Mouse (Mus musculus) MEL (cell line): ENCODE data around the gene Xrcc4. TPM values are rescaled to one million over a fixed set of nuclear protein-coding genes. Genes with fewer than 3 reads are reported as not detected.

Source experiments
- DNase-seq: peaks from one replicate; pipeline ENCODE4 v3.0.0; 2011; ENCODE audit warnings: low read depth, low spot score
- H3K27ac ChIP-seq: 2 replicates; pipeline ENCODE4 v1.5.1; 2012; ENCODE audit warnings: low read depth, mild to moderate bottlenecking, control low read depth, low read length, moderate library complexity; ENCODE audit not compliant: control insufficient read depth
- H3K27me3 ChIP-seq, 2 experiments: fragments of 150-350 bp in 1 of 2; sonication (generic) in 1 of 2; 2 replicates each; pipeline ENCODE4 v1.6.1; 2012; ENCODE audit warnings: low read length in 2 of 2, mild to moderate bottlenecking in 2 of 2, improper control_type of control experiment in 1 of 2, moderate library complexity in 1 of 2; ENCODE audit not compliant: insufficient read depth in 2 of 2, control insufficient read depth in 1 of 2
- H3K36me3 ChIP-seq, 2 experiments: 2 replicates each; pipeline ENCODE4 v1.6.1; 2012 to 2014; ENCODE audit warnings: low read length in 2 of 2, improper control_type of control experiment in 1 of 2, inconsistent platforms in 1 of 2, mild to moderate bottlenecking in 1 of 2; ENCODE audit not compliant: insufficient read depth in 2 of 2, control insufficient read depth in 1 of 2
- H3K4me1 ChIP-seq, 2 experiments: fragments of 150-350 bp in 1 of 2; sonication (generic) in 1 of 2; 2 replicates each; pipeline ENCODE4 v1.6.1; 2012; ENCODE audit warnings: low read length in 2 of 2, improper control_type of control experiment in 1 of 2, mild to moderate bottlenecking in 1 of 2; ENCODE audit not compliant: insufficient read depth in 2 of 2, control insufficient read depth in 1 of 2
- H3K4me3 ChIP-seq, 2 experiments: fragments of 150-350 bp in 1 of 2; sonication (generic) in 1 of 2; 2 replicates each; pipeline ENCODE4 v1.5.1; 2012; ENCODE audit warnings: low read depth in 2 of 2, low read length in 2 of 2, mild to moderate bottlenecking in 2 of 2, moderate library complexity in 2 of 2, control low read depth in 1 of 2, improper control_type of control experiment in 1 of 2; ENCODE audit not compliant: control insufficient read depth in 1 of 2, insufficient read depth in 1 of 2
- H3K79me2 ChIP-seq: 2 replicates; pipeline ENCODE4 v1.6.1; 2012; ENCODE audit warnings: mild to moderate bottlenecking, low read length, moderate library complexity; ENCODE audit not compliant: control insufficient read depth, poor library complexity, insufficient read depth
- H3K9ac ChIP-seq: 2 replicates; pipeline ENCODE4 v1.6.1; 2012; ENCODE audit warnings: low read depth, mild to moderate bottlenecking, control low read depth, low read length, moderate library complexity; ENCODE audit not compliant: control insufficient read depth, poor library complexity, severe bottlenecking
- H3K9me3 ChIP-seq: fragments of 150-350 bp; sonication (generic); replicated peaks from 2 replicates; pipeline ENCODE4 v1.6.1; 2012; ENCODE audit warnings: mild to moderate bottlenecking, low read length, improper control_type of control experiment, moderate library complexity; ENCODE audit not compliant: insufficient read depth
- BHLHE40 ChIP-seq: IDR thresholded peaks from 2 replicates; pipeline ENCODE4 v1.6.1; 2012; ENCODE audit warnings: low read depth, mild to moderate bottlenecking, inconsistent platforms, low read length, improper control_type of control experiment, borderline replicate concordance
- CHD2 ChIP-seq: IDR thresholded peaks from 2 replicates; pipeline ENCODE4 v1.6.1; 2011; ENCODE audit warnings: low read length, improper control_type of control experiment
- E2F4 ChIP-seq: IDR thresholded peaks from 2 replicates; pipeline ENCODE4 v1.6.1; 2011; ENCODE audit warnings: low read depth, low read length, improper control_type of control experiment, borderline replicate concordance
- EP300 ChIP-seq, 2 experiments: IDR thresholded peaks; 2 replicates each; pipeline ENCODE4 v1.6.1; 2011; ENCODE audit warnings: improper control_type of control experiment in 2 of 2, low read length in 2 of 2, low read depth in 1 of 2, mild to moderate bottlenecking in 1 of 2
- ETS1 ChIP-seq: IDR thresholded peaks from 2 replicates; pipeline ENCODE4 v1.6.1; 2012; ENCODE audit warnings: low read depth, mild to moderate bottlenecking, inconsistent platforms, low read length, improper control_type of control experiment, moderate library complexity
- MAFK ChIP-seq: IDR thresholded peaks from 2 replicates; pipeline ENCODE4 v1.6.1; 2011; ENCODE audit warnings: low read depth, mild to moderate bottlenecking, low read length, improper control_type of control experiment, borderline replicate concordance
- MAZ ChIP-seq: IDR thresholded peaks from 2 replicates; pipeline ENCODE4 v1.6.1; 2012; ENCODE audit warnings: low read depth, mild to moderate bottlenecking, inconsistent platforms, low read length, improper control_type of control experiment
- MEF2A ChIP-seq: IDR thresholded peaks from 2 replicates; pipeline ENCODE4 v1.6.1; 2014; ENCODE audit warnings: low read depth, mild to moderate bottlenecking, inconsistent platforms, low read length, improper control_type of control experiment; ENCODE audit not compliant: poor library complexity, insufficient replicate concordance, severe bottlenecking; ENCODE audit errors: extremely low read depth
- MXI1 ChIP-seq: IDR thresholded peaks from 2 replicates; pipeline ENCODE4 v1.6.1; 2011; ENCODE audit warnings: mild to moderate bottlenecking, low read depth, low read length, improper control_type of control experiment
- MYB ChIP-seq: IDR thresholded peaks from 2 replicates; pipeline ENCODE4 v1.6.1; 2011; ENCODE audit warnings: mild to moderate bottlenecking, low read depth, low read length, improper control_type of control experiment
- MYC ChIP-seq: IDR thresholded peaks from 2 replicates; pipeline ENCODE4 v1.6.1; 2011; ENCODE audit warnings: low read depth, mild to moderate bottlenecking, low read length, improper control_type of control experiment, moderate library complexity
- NELFE ChIP-seq: IDR thresholded peaks from 2 replicates; pipeline ENCODE4 v1.6.1; 2011; ENCODE audit warnings: low read depth, low read length, improper control_type of control experiment
- NRF1 ChIP-seq: IDR thresholded peaks from 2 replicates; pipeline ENCODE4 v1.6.1; 2014; ENCODE audit warnings: low read depth, mild to moderate bottlenecking, inconsistent platforms, low read length, improper control_type of control experiment, moderate library complexity; ENCODE audit not compliant: poor library complexity, insufficient read depth, severe bottlenecking
- POLR2A ChIP-seq, 2 experiments: IDR thresholded peaks; 2 replicates each; pipeline ENCODE4 v1.6.1; 2011 to 2012; ENCODE audit warnings: low read length in 2 of 2, mild to moderate bottlenecking in 2 of 2, control low read depth in 1 of 2, improper control_type of control experiment in 1 of 2, low read depth in 1 of 2, moderate library complexity in 1 of 2; ENCODE audit not compliant: control insufficient read depth in 1 of 2, insufficient read depth in 1 of 2, poor library complexity in 1 of 2
- POLR2AphosphoS2 ChIP-seq: IDR thresholded peaks from 2 replicates; pipeline ENCODE4 v1.6.1; 2011; ENCODE audit warnings: low read length, improper control_type of control experiment
- RAD21 ChIP-seq: IDR thresholded peaks from 2 replicates; pipeline ENCODE4 v1.6.1; 2011; ENCODE audit warnings: mild to moderate bottlenecking, low read depth, low read length, improper control_type of control experiment
- SIN3A ChIP-seq: IDR thresholded peaks from 2 replicates; pipeline ENCODE4 v1.6.1; 2012; ENCODE audit warnings: low read length, improper control_type of control experiment, inconsistent platforms
- SMC3 ChIP-seq: IDR thresholded peaks from 2 replicates; pipeline ENCODE4 v1.6.1; 2011; ENCODE audit warnings: low read depth, low read length, improper control_type of control experiment
- TBP ChIP-seq: IDR thresholded peaks from 2 replicates; pipeline ENCODE4 v1.8.0; 2011; ENCODE audit warnings: low read depth, low read length, improper control_type of control experiment
- TCF12 ChIP-seq: IDR thresholded peaks from 2 replicates; pipeline ENCODE4 v1.6.1; 2014; ENCODE audit warnings: low read depth, mild to moderate bottlenecking, inconsistent platforms, low read length, improper control_type of control experiment, moderate library complexity
- UBTF ChIP-seq: IDR thresholded peaks from 2 replicates; pipeline ENCODE4 v1.6.1; 2012; ENCODE audit warnings: low read depth, mild to moderate bottlenecking, inconsistent platforms, low read length, improper control_type of control experiment, moderate library complexity, borderline replicate concordance; ENCODE audit not compliant: insufficient read depth
- ZC3H11A ChIP-seq: IDR thresholded peaks from 2 replicates; pipeline ENCODE4 v1.6.1; 2012; ENCODE audit warnings: low read depth, mild to moderate bottlenecking, inconsistent platforms, low read length, improper control_type of control experiment
- ZMIZ1 ChIP-seq: IDR thresholded peaks from 2 replicates; pipeline ENCODE4 v1.6.1; 2012; ENCODE audit warnings: low read depth, mild to moderate bottlenecking, inconsistent platforms, low read length, improper control_type of control experiment, moderate library complexity
- ZNF384 ChIP-seq: IDR thresholded peaks from 2 replicates; pipeline ENCODE4 v1.6.1; 2012; ENCODE audit warnings: low read depth, mild to moderate bottlenecking, inconsistent platforms, low read length, improper control_type of control experiment
- polyA plus RNA-seq, 2 experiments: library from polyadenylated mRNA; stranded (reverse) in 1 of 2; unstranded in 1 of 2; fragments of >175 nt in 1 of 2; fragments of >200 nt in 1 of 2; gene quantifications; 2 replicates each; pipeline versions ENCODE4 v1.2.1 to v1.2.4; 2012; ENCODE audit warnings: low replicate concordance in 2 of 2, low read depth in 1 of 2; ENCODE audit not compliant: insufficient read length in 2 of 2, insufficient read depth in 1 of 2, missing spikeins in 1 of 2
- total RNA-seq: library from RNA; depleted of rRNA; stranded (reverse); fragments of 300-350 nt; gene quantifications from 2 replicates; pipeline ENCODE4 v1.2.3, GENCODE M21; 2012

The Xrcc4 gene
- total and polyA plus RNA-seq, 3 experiments, result 6.6 to 7.7 TPM; not detected in 1

- TF ChIP-seq TCF12, result no peak
- TF ChIP-seq SIN3A, result no peak
- no peak for TF ChIP-seq NRF1
- TF ChIP-seq ZMIZ1, result no peak
- no peak for TF ChIP-seq E2F4
- no peak for TF ChIP-seq ETS1
- TF ChIP-seq MYB, result no peak
- TF ChIP-seq ZNF384, result no peak
- TF ChIP-seq MAFK, result no peak
- TF ChIP-seq NELFE, result no peak
- no peak for TF ChIP-seq SMC3
- TF ChIP-seq, all 39 proteins: peak for 0
- H3K27ac ChIP-seq, result no peak overlapping the region
- no peaks in the 10 kb centered on the region for H3K79me2 ChIP-seq
- H3K4me1 ChIP-seq, result no peaks in the 10 kb centered on the region
- H3K9me3 ChIP-seq, result no peaks in the 10 kb centered on the region
- no peaks in the 10 kb centered on the region for H3K36me3 ChIP-seq
- H3K9ac ChIP-seq, result no peak overlapping the region
- no peaks in the 10 kb centered on the region for H3K27me3 ChIP-seq
- no peak for DNase-seq
- H3K4me3 ChIP-seq, result no peak overlapping the region
Observed at GRCm38 (mm10) chr13:89743201-89743600, 346.2 kb downstream of the Xrcc4 start.

- TF ChIP-seq TBP (no peak), UBTF (no peak), RAD21 (no peak), NRF1 (no peak), EP300 (IDR thresholded peaks at IDR 0.05; ENCODE audit: low read depth in 1 of 2, low read length in 2 of 2) (no peak), E2F4 (no peak), ZMIZ1 (no peak), MAZ (no peak), MEF2A (no peak), POLR2A (IDR thresholded peaks at IDR 0.05; ENCODE audit: control insufficient read depth in 1 of 2, insufficient read depth in 1 of 2, low read depth in 1 of 2, low read length in 2 of 2, poor library complexity in 1 of 2) (no peak), ZC3H11A (no peak), MYC (no peak), BHLHE40 (no peak), MXI1 (no peak), POLR2AphosphoS2 (no peak), CHD2 (no peak)
- no peaks in the 10 kb centered on the region for H3K9me3 ChIP-seq
- H3K4me3 ChIP-seq, result no peak overlapping the region
- H3K4me1 ChIP-seq, result no peaks in the 10 kb centered on the region
- H3K79me2 ChIP-seq, result no peaks in the 10 kb centered on the region
- H3K27me3 ChIP-seq, result no peaks in the 10 kb centered on the region
- DNase-seq, result no peak
- H3K27ac ChIP-seq, result no peak overlapping the region
- no peak overlapping the region for H3K9ac ChIP-seq
- H3K36me3 ChIP-seq, result no peaks in the 10 kb centered on the region
Observed at GRCm38 (mm10) chr13:89742686-89743200, 346.7 kb downstream of the Xrcc4 start.
